Mouse (Mus musculus) midbrain, embryonic 14.5 days (tissue): ENCODE measurements around the gene Gtf3c4. TPM values are rescaled to one million over a fixed set of nuclear protein-coding genes. Genes with fewer than 3 reads are reported as not detected.

Source experiments
- ATAC-seq: fragments of 200-750 bp; cut with Nextera tagmentation; 2 replicates; pipeline ENCODE4 v1.8.0; 2017; ENCODE audit warnings: moderate number of reproducible peaks, moderate library complexity; ENCODE audit not compliant: low FRiP score, low TSS enrichment
- DNase-seq: peaks from one replicate; pipeline ENCODE4 v3.0.0-alpha.2; 2015
- H3K27ac ChIP-seq: fragments of 300-500 bp; sonication (generic); replicated peaks from 2 replicates; pipeline ENCODE4 v1.5.1; 2014; ENCODE audit warnings: mild to moderate bottlenecking, low read depth, low read length, moderate library complexity
- H3K27me3 ChIP-seq: fragments of 300-500 bp; sonication (generic); 2 replicates; pipeline ENCODE4 v1.6.1; 2014; ENCODE audit warnings: low read length, control low read depth, mixed read lengths; ENCODE audit not compliant: control insufficient read depth, insufficient read depth
- H3K36me3 ChIP-seq: fragments of 300-500 bp; sonication (generic); 2 replicates; pipeline ENCODE4 v1.6.1; 2014; ENCODE audit warnings: low read length, control low read depth; ENCODE audit not compliant: control insufficient read depth, insufficient read depth
- H3K4me1 ChIP-seq: fragments of 300-500 bp; sonication (generic); 2 replicates; pipeline ENCODE4 v1.6.1; 2014; ENCODE audit warnings: mild to moderate bottlenecking, antibody characterized with exemption, low read length, control low read depth; ENCODE audit not compliant: control insufficient read depth, insufficient read depth
- H3K4me2 ChIP-seq: fragments of 300-500 bp; sonication (generic); 2 replicates; pipeline ENCODE4 v1.6.1; 2014; ENCODE audit warnings: mild to moderate bottlenecking, low read length, moderate library complexity
- H3K4me3 ChIP-seq: fragments of 300-500 bp; sonication (generic); replicated peaks from 2 replicates; pipeline ENCODE4 v1.5.1; 2014; ENCODE audit warnings: low read depth, low read length
- H3K9ac ChIP-seq: fragments of 300-500 bp; sonication (generic); replicated peaks from 2 replicates; pipeline ENCODE4 v1.6.1; 2014; ENCODE audit warnings: mild to moderate bottlenecking, low read length, moderate library complexity
- H3K9me3 ChIP-seq: fragments of 300-500 bp; sonication (generic); 2 replicates; pipeline ENCODE4 v1.6.1; 2016; ENCODE audit warnings: low read length, control low read depth, mixed read lengths; ENCODE audit not compliant: control insufficient read depth
- WGBS: fragments of 180-500 bp; shearing (Covaris S2); extraction: QIAGEN DNeasy Blood & Tissue Kit; methylation state at CpG from one replicate; pipeline ENCODE4 v1.1.7; 2014; 5-methylcytosine and 5-hydroxymethylcytosine counted together
- polyA plus RNA-seq: library from polyadenylated mRNA; unstranded; fragments of >200 nt; fragmentation: Nextera tagmentation; extraction: Ambion mirVana; gene quantifications from 2 replicates; pipeline ENCODE4 v1.2.1, GENCODE M21; 2014

Gtf3c4 gene
- polyA plus RNA-seq, 1 experiment from 2014 or later, result 38.5 TPM

GRCm38 (mm10) chr2:28829265-28829664 is 10.9 kb downstream of the Gtf3c4 start:
- DNase-seq, result peak; percentile 3
- 50% methylated on average over 4 of the region's 4 CpGs for WGBS
- Histone ChIP-seq H3K9me3 (no peaks in the 10 kb centered on the region), H3K9ac (no peak overlapping the region), H3K4me1 (no peaks in the 10 kb centered on the region), H3K27me3 (no peaks in the 10 kb centered on the region), H3K27ac (no peak overlapping the region), H3K4me2 (no peak overlapping the region), H3K4me3 (no peak overlapping the region), H3K36me3 (peaks cover 91% of the 10 kb centered on the region)
- no peak for ATAC-seq

GRCm38 (mm10) chr2:28818866-28819265 is 21.3 kb downstream of the Gtf3c4 start:
- Histone ChIP-seq H3K4me3 (no peak overlapping the region), H3K27ac (no peak overlapping the region), H3K9me3 (no peaks in the 10 kb centered on the region), H3K4me2 (no peak overlapping the region), H3K9ac (no peak overlapping the region), H3K36me3 (peaks cover 8% of the 10 kb centered on the region; the same call in 1 of the 2 replicates), H3K27me3 (no peaks in the 10 kb centered on the region), H3K4me1 (no peaks in the 10 kb centered on the region)
- WGBS, result 86% methylated on average over 4 of the region's 4 CpGs
- no peak for ATAC-seq
- no peak for DNase-seq

- Histone ChIP-seq H3K4me2 (no peak overlapping the region), H3K36me3 (no peaks in the 10 kb centered on the region), H3K4me1 (no peaks in the 10 kb centered on the region), H3K27me3 (no peaks in the 10 kb centered on the region), H3K9me3 (no peaks in the 10 kb centered on the region), H3K4me3 (no peak overlapping the region), H3K9ac (no peak overlapping the region), H3K27ac (no peak overlapping the region)
- DNase-seq, result no peak
- WGBS, result 32% methylated on average over 5 of the region's 5 CpGs
- ATAC-seq, result no peak
Observed at GRCm38 (mm10) chr2:28810260-28811013, 29.7 kb downstream of the Gtf3c4 start.

GRCm38 (mm10) chr2:28808841-28809240 is 31.3 kb downstream of the Gtf3c4 start:
- Histone ChIP-seq H3K4me2 (no peak overlapping the region), H3K4me3 (no peak overlapping the region), H3K4me1 (no peaks in the 10 kb centered on the region), H3K27me3 (no peaks in the 10 kb centered on the region), H3K9me3 (no peaks in the 10 kb centered on the region), H3K27ac (no peak overlapping the region), H3K9ac (no peak overlapping the region), H3K36me3 (no peaks in the 10 kb centered on the region)
- whole genome bisulfite sequencing, result 80% methylated on average over 6 of the region's 6 CpGs
- no peak for ATAC-seq
- DNase-seq, result no peak

GRCm38 (mm10) chr2:28803406-28803805 is 36.8 kb downstream of the Gtf3c4 start:
- no peak overlapping the region for H3K4me3 ChIP-seq
- no peak overlapping the region for H3K9ac ChIP-seq
- no peaks in the 10 kb centered on the region for H3K27me3 ChIP-seq
- no peaks in the 10 kb centered on the region for H3K36me3 ChIP-seq
- H3K4me2 ChIP-seq, result no peak overlapping the region
- H3K4me1 ChIP-seq, result peaks cover 7% of the 10 kb centered on the region
- no peak for DNase-seq
- H3K9me3 ChIP-seq, result no peaks in the 10 kb centered on the region
- WGBS, result 92% methylated on average over 7 of the region's 7 CpGs
- no peak for ATAC-seq
- H3K27ac ChIP-seq, result no peak overlapping the region

GRCm38 (mm10) chr2:28799575-28799974 is 40.6 kb downstream of the Gtf3c4 start:
- Histone ChIP-seq H3K4me1 (peaks cover 25% of the 10 kb centered on the region), H3K27me3 (no peaks in the 10 kb centered on the region), H3K36me3 (no peaks in the 10 kb centered on the region), H3K9ac (no peak overlapping the region), H3K9me3 (no peaks in the 10 kb centered on the region), H3K4me3 (no peak overlapping the region), H3K27ac (no peak overlapping the region), H3K4me2 (no peak overlapping the region)
- DNase-seq, result no peak
- 93% methylated on average over 2 of the region's 2 CpGs for WGBS
- ATAC-seq, result no peak

- Histone ChIP-seq H3K4me3 (no peak overlapping the region), H3K9me3 (no peaks in the 10 kb centered on the region), H3K27me3 (no peaks in the 10 kb centered on the region), H3K4me1 (peaks cover 26% of the 10 kb centered on the region), H3K36me3 (no peaks in the 10 kb centered on the region), H3K4me2 (no peak overlapping the region), H3K27ac (peak overlapping the region; percentile 81), H3K9ac (no peak overlapping the region)
- ATAC-seq (no peak; the same call in 1 of the 2 replicates), DNase-seq (peak; percentile 48)
- WGBS, result 11% methylated on average over 3 of the region's 3 CpGs
Observed at GRCm38 (mm10) chr2:28798390-28798789, 41.8 kb downstream of the Gtf3c4 start.

GRCm38 (mm10) chr2:28797490-28798106 is 42.6 kb downstream of the Gtf3c4 start:
- Histone ChIP-seq H3K27me3 (no peaks in the 10 kb centered on the region), H3K4me2 (peak overlapping the region; percentile 30), H3K4me3 (no peak overlapping the region), H3K4me1 (peaks cover 29% of the 10 kb centered on the region), H3K36me3 (no peaks in the 10 kb centered on the region), H3K27ac (peak overlapping the region; percentile 81), H3K9me3 (no peaks in the 10 kb centered on the region), H3K9ac (no peak overlapping the region)
- ATAC-seq (peak; percentile 78), DNase-seq (peak; percentile 85)
- WGBS, result 17% methylated on average over 18 of the region's 18 CpGs

GRCm38 (mm10) chr2:28796298-28796697 is 43.9 kb downstream of the Gtf3c4 start:
- Histone ChIP-seq H3K4me3 (no peak overlapping the region), H3K9ac (no peak overlapping the region), H3K9me3 (no peaks in the 10 kb centered on the region), H3K27ac (peak overlapping the region; percentile 81; the same call in 1 of the 2 replicates), H3K27me3 (no peaks in the 10 kb centered on the region), H3K36me3 (no peaks in the 10 kb centered on the region), H3K4me1 (peaks cover 33% of the 10 kb centered on the region), H3K4me2 (no peak overlapping the region)
- no peak for DNase-seq
- WGBS, result 78% methylated on average over 8 of the region's 8 CpGs
- no peak for ATAC-seq
